Mouse (Mus musculus): ENCODE measurements around the gene Hip1. TPM values are rescaled to one million over a fixed set of nuclear protein-coding genes. Genes with fewer than 3 reads are reported as not detected.

Hip1 gene
- polyA plus RNA-seq, 1 experiment, result 8.0 TPM

- WGBS, result 68% methylated on average over 13 of the region's 13 CpGs
- no peaks in the 10 kb centered on the region for H3K36me3 ChIP-seq (ENCODE audit: control insufficient read depth, insufficient read depth, low read length)
- H3K4me3 ChIP-seq (ENCODE audit: low read depth, low read length), result no peak overlapping the region
- peak; percentile 53; the same call in 1 of the 2 replicates for TF ChIP-seq CTCF (IDR thresholded peaks at IDR 0.05; ENCODE audit: extremely low read depth, insufficient read length, insufficient replicate concordance, low read depth, low read length)
- TF ChIP-seq POLR2A (IDR thresholded peaks at IDR 0.05; ENCODE audit: low read depth, low read length), result no peak
- H3K27ac ChIP-seq (ENCODE audit: insufficient read depth, low read depth, low read length), result no peak overlapping the region
- H3K4me1 ChIP-seq (ENCODE audit: control insufficient read depth, insufficient read depth, insufficient read length, low read length), result peaks cover 7% of the 10 kb centered on the region
- H3K27me3 ChIP-seq (ENCODE audit: control insufficient read depth, insufficient read depth, low read length), result peaks cover 7% of the 10 kb centered on the region; the same call in 1 of the 2 replicates
Observed at GRCm38 (mm10) chr5:135494183-135494910, 50.6 kb downstream of the Hip1 start.

DNA sequence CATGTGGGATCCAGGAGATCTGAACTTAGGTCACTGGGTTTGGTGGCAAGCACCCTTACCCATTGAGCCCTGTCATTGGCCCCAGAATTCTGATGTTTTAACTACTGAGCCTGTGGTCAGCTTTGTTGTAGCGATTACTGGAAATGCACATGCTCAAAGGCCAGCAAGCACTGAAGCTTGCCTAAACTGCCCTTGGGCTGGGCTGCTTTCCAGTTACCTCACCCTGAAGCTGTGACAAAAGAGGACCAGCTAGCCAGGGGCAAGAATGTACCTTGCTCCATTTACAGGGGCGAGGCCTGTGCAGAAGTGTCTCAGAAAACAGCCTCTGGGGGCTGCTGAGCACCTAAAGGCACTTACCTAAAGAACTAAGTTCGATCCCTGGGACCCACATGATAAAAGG is 51.8 kb downstream of the Hip1 start:
- Histone ChIP-seq H3K4me1 (ENCODE audit: control insufficient read depth, insufficient read depth, insufficient read length, low read length) (peaks cover 7% of the 10 kb centered on the region), H3K36me3 (ENCODE audit: control insufficient read depth, insufficient read depth, low read length) (no peaks in the 10 kb centered on the region), H3K27me3 (ENCODE audit: control insufficient read depth, insufficient read depth, low read length) (peaks cover 19% of the 10 kb centered on the region), H3K27ac (ENCODE audit: insufficient read depth, low read depth, low read length) (no peak overlapping the region), H3K4me3 (ENCODE audit: low read depth, low read length) (no peak overlapping the region)
- no peak for TF ChIP-seq POLR2A (IDR thresholded peaks at IDR 0.05; ENCODE audit: low read depth, low read length)
- no peak for TF ChIP-seq CTCF (IDR thresholded peaks at IDR 0.05; ENCODE audit: extremely low read depth, insufficient read length, insufficient replicate concordance, low read depth, low read length)
- 61% methylated on average over 3 of the region's 3 CpGs for WGBS

DNA sequence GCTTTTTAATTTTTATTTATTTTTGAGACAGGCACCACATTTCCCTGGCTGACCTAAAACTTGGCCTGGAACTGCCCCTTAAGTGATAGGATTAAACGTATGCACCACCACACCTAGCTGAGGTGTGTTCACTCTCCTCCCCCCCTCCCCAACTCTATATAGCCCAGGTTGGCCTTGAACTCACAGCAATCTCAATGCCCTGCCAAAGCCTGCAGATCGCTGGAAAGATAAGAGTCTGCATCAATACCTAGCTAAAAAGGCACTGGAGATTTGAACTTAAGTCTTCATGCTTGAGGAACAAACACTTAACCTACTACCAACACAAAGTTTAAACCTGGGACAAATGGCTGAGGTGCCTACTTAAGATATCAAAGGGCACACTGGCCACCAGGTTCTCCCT is 52.8 kb downstream of the Hip1 start:
- no peak for TF ChIP-seq CTCF (IDR thresholded peaks at IDR 0.05; ENCODE audit: extremely low read depth, insufficient read length, insufficient replicate concordance, low read depth, low read length)
- TF ChIP-seq POLR2A (IDR thresholded peaks at IDR 0.05; ENCODE audit: low read depth, low read length), result no peak
- peaks cover 7% of the 10 kb centered on the region for H3K4me1 ChIP-seq (ENCODE audit: control insufficient read depth, insufficient read depth, insufficient read length, low read length)
- H3K4me3 ChIP-seq (ENCODE audit: low read depth, low read length), result no peak overlapping the region
- no peaks in the 10 kb centered on the region for H3K36me3 ChIP-seq (ENCODE audit: control insufficient read depth, insufficient read depth, low read length)
- WGBS, result 49% methylated on average over 2 of the region's 2 CpGs
- peaks cover 24% of the 10 kb centered on the region for H3K27me3 ChIP-seq (ENCODE audit: control insufficient read depth, insufficient read depth, low read length)
- H3K27ac ChIP-seq (ENCODE audit: insufficient read depth, low read depth, low read length), result no peak overlapping the region

GRCm38 (mm10) chr5:135489695-135490294 is 55.1 kb downstream of the Hip1 start:
- no peak overlapping the region for H3K27ac ChIP-seq (ENCODE audit: insufficient read depth, low read depth, low read length)
- H3K4me3 ChIP-seq (ENCODE audit: low read depth, low read length), result peak overlapping the region; percentile 80

DNA sequence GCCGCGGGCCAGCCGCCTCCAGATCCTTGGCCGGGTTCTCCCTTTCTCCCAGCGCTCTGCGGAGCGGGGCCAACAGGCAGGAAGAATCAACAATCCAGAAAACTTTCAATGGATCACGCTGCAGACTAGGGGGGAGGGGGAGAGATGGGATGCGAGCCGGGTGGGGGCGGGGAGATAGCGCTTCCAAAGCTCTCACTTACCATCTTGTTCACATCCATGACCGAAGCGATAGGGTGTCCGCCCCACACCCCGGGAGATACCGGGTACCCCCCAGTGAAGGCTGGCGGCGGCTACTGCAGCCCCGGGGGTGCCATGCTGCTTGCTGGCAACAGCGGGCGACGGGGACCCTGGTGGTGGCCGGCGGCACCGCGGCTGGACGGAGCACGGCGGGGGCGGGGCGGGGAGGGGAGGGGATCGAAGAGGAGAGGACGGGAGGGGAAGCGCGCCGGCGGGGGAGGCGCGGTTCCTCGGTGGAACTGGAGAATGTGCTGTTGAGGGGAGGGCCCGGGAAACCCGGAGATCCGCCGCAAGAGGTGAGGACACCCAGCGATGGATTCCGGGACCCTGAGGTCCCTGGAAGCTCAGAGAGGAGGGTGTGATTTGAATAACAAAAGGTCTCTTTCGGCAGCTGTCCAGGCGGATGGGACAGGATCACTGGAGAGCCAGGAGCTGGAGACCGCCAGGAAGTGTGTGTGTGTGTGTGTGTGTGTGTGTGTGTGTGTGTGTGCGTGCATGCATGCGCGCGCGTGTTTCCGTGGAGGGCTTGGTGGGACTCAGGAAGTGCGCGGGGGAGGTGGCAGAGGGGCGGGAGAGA is 55.8 kb downstream of the Hip1 start:
- H3K27ac ChIP-seq (ENCODE audit: insufficient read depth, low read depth, low read length), result no peak overlapping the region
- no peaks in the 10 kb centered on the region for H3K36me3 ChIP-seq (ENCODE audit: control insufficient read depth, insufficient read depth, low read length)
- peak overlapping the region; percentile 80 for H3K4me3 ChIP-seq (ENCODE audit: low read depth, low read length)
- H3K27me3 ChIP-seq (ENCODE audit: control insufficient read depth, insufficient read depth, low read length), result peaks cover 24% of the 10 kb centered on the region
- TF ChIP-seq POLR2A (IDR thresholded peaks at IDR 0.05; ENCODE audit: low read depth, low read length), result no peak
- peak; percentile 29; the same call in 1 of the 2 replicates for TF ChIP-seq CTCF (IDR thresholded peaks at IDR 0.05; ENCODE audit: extremely low read depth, insufficient read length, insufficient replicate concordance, low read depth, low read length)
- WGBS, result 1% methylated on average over 52 of the region's 59 CpGs
- H3K4me1 ChIP-seq (ENCODE audit: control insufficient read depth, insufficient read depth, insufficient read length, low read length), result peaks cover 7% of the 10 kb centered on the region

More at GRCm38 (mm10) chr5:135489695-135490294, 55.1 kb downstream of the Hip1 start:
- Histone ChIP-seq H3K4me1 (ENCODE audit: control insufficient read depth, insufficient read depth, insufficient read length, low read length) (peaks cover 7% of the 10 kb centered on the region), H3K27me3 (ENCODE audit: control insufficient read depth, insufficient read depth, low read length) (peaks cover 24% of the 10 kb centered on the region), H3K36me3 (ENCODE audit: control insufficient read depth, insufficient read depth, low read length) (no peaks in the 10 kb centered on the region)
- no peak for TF ChIP-seq CTCF (IDR thresholded peaks at IDR 0.05; ENCODE audit: extremely low read depth, insufficient read length, insufficient replicate concordance, low read depth, low read length)
- TF ChIP-seq POLR2A (IDR thresholded peaks at IDR 0.05; ENCODE audit: low read depth, low read length), result no peak
- WGBS, result 30% methylated on average over 14 of the region's 14 CpGs

GRCm38 (mm10) chr5:135488222-135488880 is 56.6 kb downstream of the Hip1 start:
- 6% methylated on average over 19 of the region's 19 CpGs for WGBS

More at GRCm38 (mm10) chr5:135488222-135488880, 56.6 kb downstream of the Hip1 start:
- Histone ChIP-seq H3K27me3 (ENCODE audit: control insufficient read depth, insufficient read depth, low read length) (peaks cover 24% of the 10 kb centered on the region), H3K4me1 (ENCODE audit: control insufficient read depth, insufficient read depth, insufficient read length, low read length) (peaks cover 7% of the 10 kb centered on the region), H3K36me3 (ENCODE audit: control insufficient read depth, insufficient read depth, low read length) (no peaks in the 10 kb centered on the region), H3K27ac (ENCODE audit: insufficient read depth, low read depth, low read length) (no peak overlapping the region), H3K4me3 (ENCODE audit: low read depth, low read length) (peak overlapping the region; percentile 80)
- TF ChIP-seq POLR2A (IDR thresholded peaks at IDR 0.05; ENCODE audit: low read depth, low read length) (no peak), CTCF (IDR thresholded peaks at IDR 0.05; ENCODE audit: extremely low read depth, insufficient read length, insufficient replicate concordance, low read depth, low read length) (no peak)
